Mouse (Mus musculus): ENCODE data around the gene Rhox4d.
"Not testable (repeated sequence)": the region's sequence is repeated elsewhere in the genome, so short reads cannot be mapped to it uniquely, and the experiment has no call there.

Gene Rhox4d

DNA sequence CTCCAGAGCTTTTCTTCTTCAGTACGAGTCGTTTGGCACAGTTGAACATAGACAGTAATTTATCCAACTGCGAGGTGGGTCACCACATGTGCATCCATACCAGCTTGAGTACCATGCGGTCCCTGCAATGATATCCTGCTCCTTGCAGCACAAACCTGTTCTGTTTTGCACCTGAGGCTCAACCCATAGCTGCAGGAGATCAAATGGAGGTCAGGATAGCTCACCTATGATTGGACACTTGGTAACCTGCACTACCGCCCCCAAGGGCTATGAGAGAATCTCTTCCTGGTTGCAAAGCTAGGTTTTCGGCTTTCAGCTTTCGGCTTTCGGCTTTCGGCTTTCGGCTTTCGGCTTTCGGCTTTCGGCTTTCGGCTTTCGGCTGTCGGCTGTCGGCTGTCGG is at the start of gene Rhox4d:
TSS of gene Rhox4d (plus strand) at position 301 of the 400 bp plus-strand sequence.
- DNase-seq = not testable (repeated sequence)

DNA sequence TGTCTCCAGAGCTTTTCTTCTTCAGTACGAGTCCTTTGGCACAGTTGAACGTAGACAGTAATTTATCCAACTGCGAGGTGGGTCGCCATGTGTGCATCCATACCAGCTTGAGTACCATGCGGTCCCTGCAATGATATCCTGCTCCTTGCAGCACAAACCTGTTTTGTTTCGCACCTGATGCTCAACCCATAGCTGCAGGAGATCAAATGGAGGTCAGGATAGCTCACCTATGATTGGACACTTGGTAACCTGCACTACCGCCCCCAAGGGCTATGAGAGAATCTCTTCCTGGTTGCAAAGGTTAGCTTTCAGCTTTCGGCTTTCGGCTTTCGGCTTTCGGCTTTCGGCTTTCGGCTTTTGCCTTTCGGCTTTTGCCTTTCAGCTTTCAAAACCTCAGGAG is 34.1 kb upstream of the Rhox4d start, which contains the start of gene Rhox4c:
TSS of gene Rhox4c (plus strand) at position 301 of the 400 bp plus-strand sequence.
- not testable (repeated sequence) for DNase-seq

DNA sequence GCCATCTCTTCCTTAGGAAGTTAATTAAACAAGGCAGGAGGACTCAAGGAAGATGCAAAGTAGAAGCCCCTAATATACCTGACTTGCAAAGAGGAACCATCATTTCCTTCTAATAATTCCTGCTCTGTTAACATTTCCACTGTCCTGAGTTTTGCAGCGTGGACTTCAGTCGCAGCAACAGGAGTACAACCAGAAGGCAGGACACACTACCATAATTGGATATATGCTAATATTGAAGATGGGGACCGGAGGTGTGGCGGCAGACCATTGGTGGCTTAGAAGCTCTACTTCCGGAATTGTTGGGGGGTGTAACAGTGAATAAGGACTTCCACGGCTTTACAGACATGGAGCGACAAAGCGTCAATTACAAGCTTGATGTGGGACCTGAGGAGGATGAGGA is 16.0 kb downstream of the Rhox4d start, which contains the start of gene Rhox2e:
TSS of gene Rhox2e (plus strand) at position 301 of the 400 bp plus-strand sequence.
- DNase-seq = not testable (repeated sequence)

DNA sequence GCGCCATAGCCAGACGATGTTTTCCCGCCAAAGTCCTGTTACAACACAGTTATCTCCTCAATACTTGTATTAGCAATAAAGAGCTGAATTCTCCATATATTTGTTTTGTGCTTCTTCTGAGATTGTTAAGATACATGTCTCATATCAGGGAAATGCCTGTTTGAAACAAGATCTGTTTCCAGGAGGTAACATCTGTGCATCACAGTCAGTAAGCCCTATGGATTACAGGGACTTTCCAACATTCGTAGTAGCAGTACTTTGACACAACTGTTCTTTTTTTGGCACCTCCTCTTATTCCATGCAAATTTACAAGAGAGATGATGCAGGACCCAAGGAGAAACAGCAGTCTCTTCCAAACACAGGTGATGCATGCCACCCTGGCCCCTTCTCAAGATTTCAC is 27.6 kb downstream of the Rhox4d start, which contains the start of gene Rhox3e:
TSS of gene Rhox3e (plus strand) at position 301 of the 400 bp plus-strand sequence.
- DNase-seq = not testable (repeated sequence)

DNA sequence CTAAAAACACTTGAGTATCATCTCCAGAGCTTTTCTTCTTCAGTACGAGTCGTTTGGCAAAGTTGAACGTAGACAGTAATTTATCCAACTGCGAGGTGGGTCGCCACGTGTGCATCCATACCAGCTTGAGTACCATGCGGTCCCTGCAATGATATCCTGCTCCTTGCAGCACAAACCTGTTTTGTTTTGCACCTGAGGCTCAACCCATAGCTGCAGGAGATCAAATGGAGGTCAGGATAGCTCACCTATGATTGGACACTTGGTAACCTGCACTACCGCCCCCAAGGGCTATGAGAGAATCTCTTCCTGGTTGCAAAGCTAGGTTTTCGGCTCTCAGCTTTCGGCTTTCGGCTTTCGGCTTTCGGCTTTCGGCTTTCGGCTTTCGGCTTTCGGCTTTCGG is 43.0 kb downstream of the Rhox4d start, which contains the start of gene Rhox4e:
TSS of gene Rhox4e (plus strand) at position 301 of the 400 bp plus-strand sequence.
- not testable (repeated sequence) for DNase-seq

Measured in lung, postnatal 4 days (tissue).